Mouse (Mus musculus) ES-E14 (cell line): ENCODE measurements at regions not wholly inside any gene's neighbourhood (a gene's known extent, or its start where the extent isn't known, plus 50 kb on each side); places are given as distances from the start of the nearest gene placed in this dataset.

Experiments used
- DNase-seq: peaks from one replicate; pipeline ENCODE4 v3.0.0-alpha.2; 2013; ENCODE audit warnings: low read depth, low spot score
- H3K27ac ChIP-seq: 2 replicates; pipeline ENCODE4 v1.5.1; 2012; ENCODE audit warnings: low read depth, mild to moderate bottlenecking, low read length, moderate library complexity, mixed read lengths; ENCODE audit not compliant: poor library complexity, insufficient read depth, severe bottlenecking
- H3K36me3 ChIP-seq: 2 replicates; pipeline ENCODE4 v1.6.1; 2012; ENCODE audit warnings: mild to moderate bottlenecking, low read length, moderate library complexity, mixed read lengths; ENCODE audit not compliant: control insufficient read depth, poor library complexity, insufficient read depth, severe bottlenecking
- H3K4me1 ChIP-seq, 2 experiments: fragments of 150-350 bp in 1 of 2; sonication (generic) in 1 of 2; 2 replicates each; pipeline ENCODE4 v1.6.1; 2012; ENCODE audit warnings: low read length in 2 of 2, mild to moderate bottlenecking in 1 of 2, mixed read lengths in 1 of 2; ENCODE audit not compliant: control insufficient read depth in 2 of 2, insufficient read depth in 2 of 2, poor library complexity in 1 of 2
- H3K4me3 ChIP-seq, 2 experiments: fragments of 150-350 bp in 1 of 2; sonication (generic) in 1 of 2; 2 replicates each; pipeline ENCODE4 v1.5.1; 2012; ENCODE audit warnings: low read length in 2 of 2, low read depth in 1 of 2, mild to moderate bottlenecking in 1 of 2, mixed read lengths in 1 of 2; ENCODE audit not compliant: insufficient read depth in 1 of 2, poor library complexity in 1 of 2, severe bottlenecking in 1 of 2
- H3K9ac ChIP-seq: 2 replicates; pipeline ENCODE4 v1.6.1; 2012; ENCODE audit warnings: low read depth, mild to moderate bottlenecking, low read length, mixed read lengths; ENCODE audit not compliant: poor library complexity, insufficient read depth, severe bottlenecking
- H3K9me3 ChIP-seq: fragments of 150-350 bp; sonication (generic); 2 replicates; pipeline ENCODE4 v1.6.1; 2012; ENCODE audit warnings: low read depth, mild to moderate bottlenecking, low read length; ENCODE audit not compliant: control insufficient read depth, insufficient read depth
- CHD2 ChIP-seq: IDR thresholded peaks from 2 replicates; pipeline ENCODE4 v1.6.1; 2014; ENCODE audit warnings: mild to moderate bottlenecking, low read depth, low read length, inconsistent platforms
- HCFC1 ChIP-seq: IDR thresholded peaks from 2 replicates; pipeline ENCODE4 v1.6.1; 2012; ENCODE audit warnings: low read length, inconsistent platforms, borderline replicate concordance; ENCODE audit not compliant: insufficient read depth
- MAFK ChIP-seq: IDR thresholded peaks from 2 replicates; pipeline ENCODE4 v1.6.1; 2014; ENCODE audit warnings: mild to moderate bottlenecking, low read depth, low read length, inconsistent platforms; ENCODE audit not compliant: insufficient read depth
- ZC3H11A ChIP-seq: IDR thresholded peaks from 2 replicates; pipeline ENCODE4 v1.6.1; 2012; ENCODE audit warnings: low read depth, mild to moderate bottlenecking, inconsistent platforms, low read length, borderline replicate concordance
- ZNF384 ChIP-seq: IDR thresholded peaks from 2 replicates; pipeline ENCODE4 v1.6.1; 2012; ENCODE audit warnings: low read depth, low read length, inconsistent platforms
- in situ Hi-C, 2 experiments: fragments of 600-800 bp; cut with MboI; formaldehyde crosslinking; loops; one replicate each; pipeline ENCODE4 v1.15.1; 2025; ENCODE audit warnings: low sequenced_read_pairs in 2 of 2, inconsistent platforms in 1 of 2; ENCODE audit not compliant: unreplicated experiment in 2 of 2

GRCm38 (mm10) chr9:79270256-79270655 is 448.4 kb downstream of the Col12a1 start:
- in situ Hi-C loops: no loop called here
- DNase-seq: no peak
- TF ChIP-seq MAFK: no peak
- no peak for TF ChIP-seq ZNF384
- Histone ChIP-seq H3K4me3 (no peak overlapping the region), H3K9me3 (no peaks in the 10 kb centered on the region), H3K4me1 (no peaks in the 10 kb centered on the region), H3K27ac (no peak overlapping the region), H3K9ac (no peak overlapping the region), H3K36me3 (no peaks in the 10 kb centered on the region)

GRCm38 (mm10) chr9:79287849-79288248 is 430.8 kb downstream of the Col12a1 start:
- Histone ChIP-seq H3K9ac (no peak overlapping the region), H3K4me3 (no peak overlapping the region), H3K4me1 (no peaks in the 10 kb centered on the region), H3K36me3 (no peaks in the 10 kb centered on the region), H3K9me3 (no peaks in the 10 kb centered on the region), H3K27ac (no peak overlapping the region)
- in situ Hi-C loops: no loop called here
- no peak for DNase-seq
- TF ChIP-seq HCFC1: no peak
- no peak for TF ChIP-seq ZNF384

GRCm38 (mm10) chr9:79295306-79295705 is 423.3 kb downstream of the Col12a1 start:
- Histone ChIP-seq H3K4me3 (no peak overlapping the region), H3K36me3 (no peaks in the 10 kb centered on the region), H3K9ac (no peak overlapping the region), H3K27ac (no peak overlapping the region), H3K9me3 (no peaks in the 10 kb centered on the region), H3K4me1 (no peaks in the 10 kb centered on the region)
- in situ Hi-C loops: no loop called here
- DNase-seq: no peak
- TF ChIP-seq CHD2: no peak
- no peak for TF ChIP-seq ZNF384
- TF ChIP-seq ZC3H11A: no peak
- no peak for TF ChIP-seq MAFK
- no peak for TF ChIP-seq HCFC1

GRCm38 (mm10) chr9:79301580-79301979 is 417.1 kb downstream of the Col12a1 start:
- Histone ChIP-seq H3K36me3 (no peaks in the 10 kb centered on the region), H3K9ac (no peak overlapping the region), H3K4me3 (no peak overlapping the region), H3K4me1 (no peaks in the 10 kb centered on the region), H3K27ac (no peak overlapping the region), H3K9me3 (no peaks in the 10 kb centered on the region)
- DNase-seq: no peak
- TF ChIP-seq ZC3H11A (no peak), ZNF384 (no peak), MAFK (no peak)
- in situ Hi-C loops: no loop called here

GRCm38 (mm10) chr9:79310591-79310990 is 408.0 kb downstream of the Col12a1 start:
- Histone ChIP-seq H3K36me3 (no peaks in the 10 kb centered on the region), H3K9me3 (no peaks in the 10 kb centered on the region), H3K4me3 (no peak overlapping the region), H3K4me1 (no peaks in the 10 kb centered on the region), H3K27ac (no peak overlapping the region), H3K9ac (no peak overlapping the region)
- DNase-seq: no peak
- TF ChIP-seq MAFK (no peak), ZC3H11A (no peak), CHD2 (no peak), ZNF384 (no peak), HCFC1 (no peak)
- in situ Hi-C loops: no loop called here
